Mouse (Mus musculus) erythroblast, embryonic 14.5 days (primary cell): ENCODE measurements around the gene Armc2. TPM values are rescaled to one million over a fixed set of nuclear protein-coding genes. Genes with fewer than 3 reads are reported as not detected.

Source experiments
- H3K27me3 ChIP-seq: 2 replicates; pipeline ENCODE4 v1.6.1; 2012; ENCODE audit warnings: inconsistent platforms; ENCODE audit not compliant: control insufficient read depth
- H3K36me3 ChIP-seq: 2 replicates; pipeline ENCODE4 v1.6.1; 2012; ENCODE audit warnings: mild to moderate bottlenecking, inconsistent platforms; ENCODE audit not compliant: control insufficient read depth
- H3K4me1 ChIP-seq: 2 replicates; pipeline ENCODE4 v1.6.1; 2012; ENCODE audit warnings: inconsistent platforms; ENCODE audit not compliant: control insufficient read depth
- H3K4me3 ChIP-seq: replicated peaks from 2 replicates; pipeline ENCODE3; 2012; ENCODE audit warnings: moderate library complexity, mild to moderate bottlenecking, inconsistent platforms
- H3K9me3 ChIP-seq: 2 replicates; pipeline ENCODE4 v1.6.1; 2012; ENCODE audit warnings: low read length, inconsistent platforms, mixed read lengths; ENCODE audit not compliant: control insufficient read depth
- GATA1 ChIP-seq: IDR thresholded peaks from 2 replicates; pipeline ENCODE4 v1.6.1; 2012; ENCODE audit warnings: low read length, inconsistent platforms, mixed read lengths
- TAL1 ChIP-seq: IDR thresholded peaks from 3 replicates; pipeline ENCODE4 v1.6.1; 2012; ENCODE audit warnings: low read length, inconsistent platforms, mixed read lengths
- polyA plus RNA-seq: library from polyadenylated mRNA; stranded (reverse); fragments of >175 nt; gene quantifications from 2 replicates; pipeline ENCODE4 v1.2.3, GENCODE M21; 2012

The Armc2 gene
- polyA plus RNA-seq, 1 experiment, result not detected

DNA sequence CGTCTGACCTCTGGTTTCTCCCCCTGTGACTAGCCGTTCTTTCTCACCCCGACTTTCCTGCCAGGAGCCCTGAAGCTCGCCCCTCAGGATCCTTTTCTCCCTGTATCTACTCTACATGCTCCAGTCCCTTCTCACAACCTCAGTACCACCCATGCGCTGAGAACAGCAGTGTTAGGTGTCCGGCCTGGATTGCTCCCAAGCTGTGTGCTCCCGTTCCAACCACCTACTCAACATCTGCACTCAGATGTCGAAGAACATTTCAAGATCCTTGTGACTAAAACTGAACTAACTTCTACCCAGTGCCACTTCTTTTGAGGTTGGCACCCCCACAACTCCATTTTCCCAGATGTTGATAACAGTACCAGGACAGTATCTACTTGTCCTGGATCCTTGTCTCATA lies 30.4 kb upstream of the Armc2 start:
- Histone ChIP-seq H3K9me3 (no peaks in the 10 kb centered on the region), H3K27me3 (no peaks in the 10 kb centered on the region)
- TF ChIP-seq TAL1 (no peak), GATA1 (no peak)

DNA sequence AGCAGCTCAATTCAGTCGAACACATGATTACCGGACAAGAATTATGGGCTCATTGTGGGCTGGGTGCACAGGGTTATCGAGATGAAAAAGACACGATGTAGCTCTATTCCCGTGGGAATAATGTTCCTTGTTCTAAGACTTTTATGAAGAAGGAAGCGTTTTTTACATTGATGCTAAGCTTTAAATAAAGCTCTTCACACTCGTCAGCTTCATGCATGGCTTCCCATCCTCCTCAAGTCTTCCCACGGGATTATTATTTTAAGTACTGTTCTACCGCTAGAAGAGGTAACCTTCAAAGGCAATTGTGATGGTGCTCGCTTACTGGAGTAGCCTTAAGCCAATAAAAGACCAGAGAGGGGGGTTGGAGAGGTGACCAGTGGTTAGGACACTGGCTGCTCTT lies 26.3 kb upstream of the Armc2 start:
- no peaks in the 10 kb centered on the region for H3K4me1 ChIP-seq
- H3K4me3 ChIP-seq, result no peak overlapping the region
- H3K36me3 ChIP-seq, result no peaks in the 10 kb centered on the region
- TF ChIP-seq TAL1, result no peak
- no peak for TF ChIP-seq GATA1
- H3K9me3 ChIP-seq, result no peaks in the 10 kb centered on the region
- no peaks in the 10 kb centered on the region for H3K27me3 ChIP-seq

More for the DNA sequence above, 30.4 kb upstream of the Armc2 start:
- Histone ChIP-seq H3K36me3 (no peaks in the 10 kb centered on the region), H3K4me1 (peaks cover 16% of the 10 kb centered on the region), H3K4me3 (no peak overlapping the region)

DNA sequence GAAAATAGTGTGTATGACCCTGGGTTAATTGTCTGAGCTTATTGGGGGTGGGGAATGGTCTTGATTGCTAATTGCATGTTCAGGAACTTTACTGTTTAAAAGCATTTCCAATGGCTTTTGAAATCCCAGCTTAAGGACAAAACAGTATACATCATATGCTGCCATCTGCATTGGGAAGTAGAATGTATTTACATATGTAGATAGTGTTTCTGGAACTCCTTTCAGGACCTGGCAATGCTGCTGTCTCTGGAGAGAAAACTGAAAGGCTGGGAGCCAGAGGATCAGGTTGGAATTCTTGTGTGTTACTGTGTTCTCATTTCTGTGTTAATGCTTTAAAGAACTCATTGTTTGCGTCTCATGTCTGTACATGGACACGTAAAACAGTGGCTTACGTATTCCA lies 25.1 kb upstream of the Armc2 start:
- no peak for TF ChIP-seq TAL1
- TF ChIP-seq GATA1, result no peak
- no peaks in the 10 kb centered on the region for H3K4me1 ChIP-seq
- H3K27me3 ChIP-seq, result no peaks in the 10 kb centered on the region
- no peaks in the 10 kb centered on the region for H3K36me3 ChIP-seq
- H3K9me3 ChIP-seq, result no peaks in the 10 kb centered on the region
- H3K4me3 ChIP-seq, result no peak overlapping the region

DNA sequence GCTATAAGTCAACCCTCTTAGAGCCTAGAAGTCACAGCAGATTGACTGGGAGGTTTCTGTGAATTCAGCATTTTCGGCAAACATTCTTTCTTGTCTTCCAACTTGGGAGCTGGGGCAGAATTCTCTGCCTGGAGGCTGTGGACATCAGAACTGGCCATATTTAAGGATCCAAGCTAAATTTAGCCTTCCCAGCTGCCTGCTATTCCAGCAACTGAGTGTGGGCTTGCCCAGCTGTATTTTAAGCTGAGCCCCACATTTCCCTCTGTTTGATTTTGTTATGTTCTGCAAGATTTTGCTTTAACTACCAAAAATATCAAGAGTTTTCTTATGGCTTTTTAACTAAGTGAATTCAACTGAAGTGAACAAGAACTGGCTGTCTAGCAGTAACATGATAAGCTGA lies 24.6 kb upstream of the Armc2 start:
- no peaks in the 10 kb centered on the region for H3K36me3 ChIP-seq
- no peaks in the 10 kb centered on the region for H3K9me3 ChIP-seq
- no peak overlapping the region for H3K4me3 ChIP-seq
- H3K27me3 ChIP-seq, result no peaks in the 10 kb centered on the region
- no peak for TF ChIP-seq GATA1
- TF ChIP-seq TAL1, result no peak
- no peaks in the 10 kb centered on the region for H3K4me1 ChIP-seq

DNA sequence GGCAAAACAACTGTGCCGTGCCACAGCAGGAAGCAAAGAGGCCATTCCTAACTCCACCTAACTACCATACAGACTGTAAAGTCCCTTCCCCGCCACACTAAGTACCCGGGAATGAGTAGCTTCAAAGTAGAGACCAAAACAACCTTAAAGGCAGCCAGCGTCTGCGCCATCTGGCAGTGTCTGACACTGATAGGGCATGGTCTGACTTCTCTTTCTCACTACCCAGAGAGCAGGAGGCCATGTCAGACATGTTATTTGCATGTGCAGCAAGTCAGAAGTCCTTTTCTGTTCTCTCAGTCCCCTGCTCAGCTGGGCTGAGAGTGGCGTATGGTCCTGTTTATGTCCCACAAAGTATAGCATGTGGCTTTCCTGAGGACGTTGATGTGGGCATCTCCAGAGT lies 23.8 kb upstream of the Armc2 start:
- Histone ChIP-seq H3K36me3 (no peaks in the 10 kb centered on the region), H3K4me3 (no peak overlapping the region), H3K27me3 (no peaks in the 10 kb centered on the region), H3K4me1 (no peaks in the 10 kb centered on the region), H3K9me3 (no peaks in the 10 kb centered on the region)
- TF ChIP-seq GATA1 (no peak), TAL1 (no peak)

DNA sequence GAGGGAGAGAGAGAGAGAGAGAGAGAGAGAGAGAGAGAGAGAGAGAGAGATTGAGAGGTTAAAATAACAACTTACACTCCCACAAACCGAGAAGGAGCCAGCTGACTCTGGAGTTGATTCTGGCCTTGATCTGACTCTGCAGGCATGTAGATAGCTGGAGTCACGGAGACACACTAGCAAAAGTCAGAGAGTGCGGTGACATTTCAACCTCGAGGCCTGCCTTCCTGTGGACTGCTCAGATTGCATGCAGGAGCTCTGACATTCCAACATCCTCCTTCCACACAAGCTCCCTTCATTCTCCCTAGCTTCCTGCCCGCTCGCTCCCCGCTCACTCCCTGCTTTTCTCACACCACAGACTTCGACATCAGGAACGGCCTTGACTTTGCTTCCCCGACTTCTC lies 20.3 kb upstream of the Armc2 start:
- no peaks in the 10 kb centered on the region for H3K4me1 ChIP-seq

DNA sequence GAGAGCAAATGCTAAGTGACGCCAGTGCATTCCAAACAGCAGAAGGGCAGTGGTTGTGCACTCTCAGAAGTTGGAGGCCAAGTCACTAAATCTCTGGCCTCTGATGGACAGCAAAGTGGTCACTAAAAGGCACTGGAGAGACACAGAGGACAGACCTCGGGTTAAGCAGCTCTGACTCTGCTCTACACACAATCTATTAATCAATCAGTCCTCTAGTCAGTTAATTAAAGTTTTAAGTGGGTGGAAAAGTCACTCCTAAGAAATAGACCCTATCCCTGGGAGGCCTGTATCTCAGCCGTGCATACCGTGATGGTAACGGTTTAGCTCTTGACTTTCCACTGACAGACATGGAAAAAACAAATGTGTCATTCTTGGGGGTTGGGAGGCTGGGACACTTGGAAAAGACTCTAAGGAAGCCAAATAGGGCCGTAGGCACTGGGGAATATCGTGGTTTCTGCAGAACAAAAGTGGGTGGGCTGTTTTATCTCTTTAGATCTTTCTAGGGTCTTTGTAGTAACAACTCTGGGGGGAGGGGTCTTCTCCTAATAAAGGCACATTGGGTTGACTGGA lies 19.1 kb upstream of the Armc2 start:
- TF ChIP-seq GATA1, result no peak
- TF ChIP-seq TAL1, result no peak
- Histone ChIP-seq H3K36me3 (no peaks in the 10 kb centered on the region), H3K27me3 (no peaks in the 10 kb centered on the region), H3K9me3 (no peaks in the 10 kb centered on the region), H3K4me1 (no peaks in the 10 kb centered on the region), H3K4me3 (no peak overlapping the region)

More for the DNA sequence above, 20.3 kb upstream of the Armc2 start:
- Histone ChIP-seq H3K36me3 (no peaks in the 10 kb centered on the region), H3K9me3 (no peaks in the 10 kb centered on the region), H3K27me3 (no peaks in the 10 kb centered on the region), H3K4me3 (no peak overlapping the region)
- no peak for TF ChIP-seq TAL1
- no peak for TF ChIP-seq GATA1

DNA sequence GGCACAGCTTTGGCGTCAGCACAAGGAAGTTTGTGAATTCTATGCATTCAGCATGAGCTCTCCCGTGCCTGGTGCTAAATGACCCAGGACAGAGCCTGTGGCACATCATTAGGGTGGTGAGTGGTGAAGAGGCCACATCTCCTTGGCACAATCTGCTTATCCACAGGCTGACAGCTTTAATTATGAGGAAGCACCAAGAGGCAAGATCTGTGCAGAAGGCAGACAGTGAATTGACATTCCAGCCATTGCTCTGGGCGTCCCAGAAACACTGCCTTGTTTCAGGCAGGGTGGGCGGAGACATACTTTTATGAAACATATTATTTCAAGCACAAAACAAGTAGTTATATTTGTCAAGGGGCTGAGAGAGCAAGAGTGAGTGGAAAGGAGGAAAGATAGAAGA lies 18.6 kb upstream of the Armc2 start:
- Histone ChIP-seq H3K4me1 (no peaks in the 10 kb centered on the region), H3K9me3 (no peaks in the 10 kb centered on the region), H3K4me3 (no peak overlapping the region), H3K36me3 (no peaks in the 10 kb centered on the region), H3K27me3 (no peaks in the 10 kb centered on the region)
- TF ChIP-seq GATA1 (no peak), TAL1 (no peak)

DNA sequence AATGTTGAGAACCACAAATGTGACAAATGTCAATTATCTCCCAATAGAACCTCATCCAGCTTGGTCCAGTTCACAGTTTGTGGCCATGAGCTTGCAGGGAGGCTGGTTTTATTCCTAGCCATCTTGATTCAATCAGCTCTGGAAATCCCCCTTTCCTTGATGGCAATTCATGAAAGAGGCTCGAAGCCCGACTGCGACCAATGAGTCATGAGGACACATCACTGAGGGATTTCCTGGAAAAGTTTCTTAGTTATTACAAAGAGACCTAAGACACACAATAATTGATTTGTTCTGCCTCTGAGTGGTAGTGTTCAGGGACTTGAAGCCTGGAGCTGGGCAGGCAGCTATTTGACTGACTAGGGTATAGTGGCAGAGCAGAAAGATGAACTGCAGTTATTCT lies 15.3 kb upstream of the Armc2 start:
- Histone ChIP-seq H3K9me3 (no peaks in the 10 kb centered on the region), H3K36me3 (no peaks in the 10 kb centered on the region), H3K27me3 (no peaks in the 10 kb centered on the region), H3K4me3 (no peak overlapping the region), H3K4me1 (peaks cover 9% of the 10 kb centered on the region)
- TF ChIP-seq TAL1 (no peak), GATA1 (no peak)

DNA sequence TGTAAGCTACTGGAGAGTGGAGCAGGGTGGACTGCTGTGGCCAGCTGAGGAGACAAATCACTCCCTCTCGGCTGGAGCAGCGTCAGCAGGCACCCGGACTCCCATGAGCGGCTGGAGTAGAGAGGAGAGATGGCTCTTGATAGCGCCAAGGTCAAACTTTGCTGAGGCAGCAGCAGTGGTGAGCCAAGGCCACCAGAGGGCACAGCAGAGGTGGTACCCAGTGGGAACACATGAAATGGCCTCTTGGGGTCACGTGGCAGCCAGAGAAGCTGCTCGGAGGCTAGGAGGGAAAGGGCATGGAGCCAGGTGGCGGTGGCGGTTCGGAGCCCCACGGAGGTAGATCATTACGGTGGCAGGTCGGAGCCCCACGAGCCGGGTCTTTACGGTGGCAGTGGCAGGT lies 12.8 kb upstream of the Armc2 start:
- H3K36me3 ChIP-seq, result no peaks in the 10 kb centered on the region
- H3K4me1 ChIP-seq, result peaks cover 9% of the 10 kb centered on the region
- peak overlapping the region; percentile 44 for H3K4me3 ChIP-seq
- no peak; the same call in 1 of the 2 replicates for TF ChIP-seq GATA1
- no peak for TF ChIP-seq TAL1
- H3K9me3 ChIP-seq, result no peaks in the 10 kb centered on the region
- H3K27me3 ChIP-seq, result no peaks in the 10 kb centered on the region
